Mouse (Mus musculus): ENCODE measurements around the gene Wdr11. TPM values are rescaled to one million over a fixed set of nuclear protein-coding genes. Genes with fewer than 3 reads are reported as not detected.

Wdr11 gene
- total and polyA plus RNA-seq, 3 experiments = 15.9 to 39.4 TPM; not detected in 1

DNA sequence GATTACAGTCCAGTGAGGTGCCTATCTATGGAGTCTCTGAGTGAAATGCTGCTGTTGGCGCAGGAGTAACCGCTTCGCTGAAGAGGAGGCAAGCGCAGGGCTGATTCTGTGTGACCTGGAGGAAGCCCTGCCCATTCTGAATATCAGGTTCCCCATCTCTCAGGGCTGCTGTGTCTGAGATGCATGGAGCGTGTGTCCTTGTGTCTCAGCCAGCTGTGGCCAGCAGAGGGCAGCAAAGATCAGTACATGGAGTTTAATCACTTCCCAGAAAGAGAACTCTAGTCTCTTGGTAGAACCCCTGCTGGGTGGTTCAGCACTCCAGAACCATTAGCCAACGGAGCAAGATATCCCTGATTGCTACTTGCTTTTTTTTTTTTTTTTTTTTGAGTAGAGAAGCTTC, 57.3 kb downstream of the Wdr11 start:
- Histone ChIP-seq H3K4me3 (ENCODE audit: control insufficient read depth in 1 of 2, insufficient read depth in 1 of 2, low read depth in 2 of 2, low read length in 2 of 2) (no peak overlapping the region), H3K27me3 (ENCODE audit: control insufficient read depth in 1 of 2, insufficient read depth in 2 of 2, low read length in 2 of 2) (no peaks in the 10 kb centered on the region), H3K79me2 (ENCODE audit: control insufficient read depth, insufficient read depth, low read length, poor library complexity) (no peaks in the 10 kb centered on the region), H3K27ac (ENCODE audit: control insufficient read depth, low read depth, low read length) (no peak overlapping the region), H3K9ac (ENCODE audit: control insufficient read depth, low read depth, low read length, poor library complexity, severe bottlenecking) (no peak overlapping the region), H3K4me1 (ENCODE audit: control insufficient read depth in 1 of 2, insufficient read depth in 2 of 2, low read length in 2 of 2) (peaks cover 0 to 4% of the 10 kb centered on the region in 2 experiments; a peak in 1 of 4 replicates), H3K36me3 (ENCODE audit: control insufficient read depth in 1 of 2, insufficient read depth in 2 of 2, low read length in 2 of 2) (no peaks in the 10 kb centered on the region), H3K9me3 (replicated peaks; ENCODE audit: insufficient read depth, low read length) (no peaks in the 10 kb centered on the region)
- TF ChIP-seq CHD2 (IDR thresholded peaks at IDR 0.05; ENCODE audit: low read length) = no peak
- TF ChIP-seq ZMIZ1 (IDR thresholded peaks at IDR 0.05; ENCODE audit: low read depth, low read length) = no peak
- no peak for TF ChIP-seq NRF1 (IDR thresholded peaks at IDR 0.05; ENCODE audit: insufficient read depth, low read depth, low read length, poor library complexity, severe bottlenecking)
- peak; percentile 75 for TF ChIP-seq SMC3 (IDR thresholded peaks at IDR 0.05; ENCODE audit: low read depth, low read length)
- peak; percentile 76 to 90 (median 89) for TF ChIP-seq CTCF (IDR thresholded peaks at IDR 0.05 in 2 of 3, conservative IDR thresholded peaks at IDR 0.05 in 1 of 3; ENCODE audit: control insufficient read depth in 1 of 3, insufficient read depth in 1 of 3, low read depth in 2 of 3, low read length in 3 of 3, poor library complexity in 1 of 3, severe bottlenecking in 1 of 3)
- TF ChIP-seq UBTF (IDR thresholded peaks at IDR 0.05; ENCODE audit: borderline replicate concordance, insufficient read depth, low read depth, low read length) = no peak
- no peak for TF ChIP-seq USF2 (IDR thresholded peaks at IDR 0.05; ENCODE audit: borderline replicate concordance in 1 of 2, insufficient read depth in 1 of 2, low read depth in 1 of 2, low read length in 2 of 2)
- no peak for TF ChIP-seq EP300 (IDR thresholded peaks at IDR 0.05; ENCODE audit: low read depth in 1 of 2, low read length in 2 of 2)
- peak; percentile 88 for TF ChIP-seq RAD21 (IDR thresholded peaks at IDR 0.05; ENCODE audit: low read depth, low read length)
- TF ChIP-seq ZKSCAN1 (IDR thresholded peaks at IDR 0.05; ENCODE audit: low read depth, low read length) = no peak
- peak; percentile 23; the same call in 1 of the 2 replicates for TF ChIP-seq ZC3H11A (IDR thresholded peaks at IDR 0.05; ENCODE audit: low read depth, low read length)
- no peak for TF ChIP-seq RCOR1 (IDR thresholded peaks at IDR 0.05; ENCODE audit: low read depth, low read length)
- TF ChIP-seq MAX (IDR thresholded peaks at IDR 0.05; ENCODE audit: low read length) = no peak
- DNase-seq (ENCODE audit: low read depth, low spot score) = peak; percentile 85

DNA sequence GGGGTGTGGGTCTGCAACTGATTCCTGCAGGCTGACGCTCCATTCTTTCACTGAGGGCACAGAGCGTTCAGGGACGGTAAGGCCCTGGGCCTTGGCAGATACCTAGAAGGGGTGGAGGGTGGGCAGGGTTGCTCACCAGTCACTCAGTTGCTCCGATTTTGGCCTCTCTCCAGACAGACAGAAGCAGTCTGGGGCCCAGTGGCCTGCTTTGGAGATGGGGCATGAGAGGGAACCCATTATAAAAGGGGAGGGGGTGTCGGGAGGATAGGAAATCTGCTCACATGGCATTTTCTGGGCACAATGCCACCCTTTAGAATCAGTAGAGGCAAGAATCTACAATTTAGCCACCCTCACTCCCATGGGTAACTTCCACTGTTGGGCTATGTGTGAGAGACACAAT, 59.1 kb downstream of the Wdr11 start:
- H3K36me3 ChIP-seq (ENCODE audit: control insufficient read depth in 1 of 2, insufficient read depth in 2 of 2, low read length in 2 of 2) = no peaks in the 10 kb centered on the region
- TF ChIP-seq MAX (IDR thresholded peaks at IDR 0.05; ENCODE audit: low read length) = no peak
- TF ChIP-seq MAZ (IDR thresholded peaks at IDR 0.05; ENCODE audit: low read depth, low read length) = no peak
- TF ChIP-seq RCOR1 (IDR thresholded peaks at IDR 0.05; ENCODE audit: low read depth, low read length) = no peak
- TF ChIP-seq CHD1 (IDR thresholded peaks at IDR 0.05; ENCODE audit: low read depth, low read length) = no peak
- TF ChIP-seq EP300 (IDR thresholded peaks at IDR 0.05; ENCODE audit: low read depth in 1 of 2, low read length in 2 of 2) = no peak
- TF ChIP-seq USF2 (IDR thresholded peaks at IDR 0.05; ENCODE audit: borderline replicate concordance in 1 of 2, insufficient read depth in 1 of 2, low read depth in 1 of 2, low read length in 2 of 2) = no peak
- no peak for TF ChIP-seq NRF1 (IDR thresholded peaks at IDR 0.05; ENCODE audit: insufficient read depth, low read depth, low read length, poor library complexity, severe bottlenecking)
- TF ChIP-seq CHD2 (IDR thresholded peaks at IDR 0.05; ENCODE audit: low read length) = no peak
- TF ChIP-seq UBTF (IDR thresholded peaks at IDR 0.05; ENCODE audit: borderline replicate concordance, insufficient read depth, low read depth, low read length) = no peak
- no peak for TF ChIP-seq TBP (IDR thresholded peaks at IDR 0.05; ENCODE audit: low read depth, low read length)
- no peak for TF ChIP-seq E2F4 (IDR thresholded peaks at IDR 0.05; ENCODE audit: borderline replicate concordance, low read depth, low read length)
- TF ChIP-seq GABPA (IDR thresholded peaks at IDR 0.05; ENCODE audit: low read depth, low read length) = no peak
- TF ChIP-seq TCF12 (IDR thresholded peaks at IDR 0.05; ENCODE audit: low read depth, low read length) = no peak
- TF ChIP-seq SMC3 (IDR thresholded peaks at IDR 0.05; ENCODE audit: low read depth, low read length) = no peak
- no peak for TF ChIP-seq ZC3H11A (IDR thresholded peaks at IDR 0.05; ENCODE audit: low read depth, low read length)
- TF ChIP-seq MEF2A (IDR thresholded peaks at IDR 0.05; ENCODE audit: extremely low read depth, insufficient replicate concordance, low read depth, low read length, poor library complexity, severe bottlenecking) = no peak
- TF ChIP-seq SIN3A (IDR thresholded peaks at IDR 0.05; ENCODE audit: low read length) = no peak
- TF ChIP-seq MYB (IDR thresholded peaks at IDR 0.05; ENCODE audit: low read depth, low read length) = no peak
- TF ChIP-seq POLR2AphosphoS5 (IDR thresholded peaks at IDR 0.05; ENCODE audit: borderline replicate concordance, low read depth, low read length) = no peak
- TF ChIP-seq ZKSCAN1 (IDR thresholded peaks at IDR 0.05; ENCODE audit: low read depth, low read length) = no peak
- H3K4me3 ChIP-seq (ENCODE audit: control insufficient read depth in 1 of 2, insufficient read depth in 1 of 2, low read depth in 2 of 2, low read length in 2 of 2) = no peak overlapping the region

More for the DNA sequence above, 59.1 kb downstream of the Wdr11 start:
- H3K79me2 ChIP-seq (ENCODE audit: control insufficient read depth, insufficient read depth, low read length, poor library complexity) = no peaks in the 10 kb centered on the region
- H3K27me3 ChIP-seq (ENCODE audit: control insufficient read depth in 1 of 2, insufficient read depth in 2 of 2, low read length in 2 of 2) = no peaks in the 10 kb centered on the region
- H3K9me3 ChIP-seq (replicated peaks; ENCODE audit: insufficient read depth, low read length) = no peaks in the 10 kb centered on the region
- peaks cover 0 to 4% of the 10 kb centered on the region in 2 experiments; a peak in 1 of 4 replicates for H3K4me1 ChIP-seq (ENCODE audit: control insufficient read depth in 1 of 2, insufficient read depth in 2 of 2, low read length in 2 of 2)
- no peak overlapping the region for H3K27ac ChIP-seq (ENCODE audit: control insufficient read depth, low read depth, low read length)
- H3K9ac ChIP-seq (ENCODE audit: control insufficient read depth, low read depth, low read length, poor library complexity, severe bottlenecking) = no peak overlapping the region
- no peak for DNase-seq (ENCODE audit: low read depth, low spot score)
